Mouse (Mus musculus) heart, adult 2 months (tissue): ENCODE data around the gene Tvp23b.

Experiments used
- CTCF ChIP-seq: fragments of 200-600 bp; IDR thresholded peaks from 2 replicates; pipeline ENCODE4 v1.8.1; 2022; ENCODE audit warnings: antibody characterized with exemption, mild to moderate bottlenecking, moderate library complexity
- EP300 ChIP-seq: fragments of 200-500 bp; IDR thresholded peaks from 2 replicates; pipeline ENCODE4 v1.6.1; 2011; ENCODE audit warnings: low read depth, low read length, control low read depth; ENCODE audit not compliant: insufficient read depth
- POLR2A ChIP-seq: fragments of 200-500 bp; IDR thresholded peaks from 2 replicates; pipeline ENCODE4 v1.6.1; 2011; ENCODE audit warnings: mild to moderate bottlenecking, low read depth, low read length, control low read depth; ENCODE audit not compliant: insufficient read depth

GRCm38 (mm10) chr11:62955186-62955585, 75.9 kb downstream of the Tvp23b start:
- no peak for TF ChIP-seq POLR2A
- no peak for TF ChIP-seq CTCF
- no peak for TF ChIP-seq EP300
